Mouse (Mus musculus) telencephalon, adult 2 months (tissue): ENCODE measurements around the gene Agpat3.

ENCODE experiments used
- DNase-seq: peaks from one replicate; pipeline ENCODE4 v3.0.0-alpha.2; 2011; ENCODE audit warnings: low read depth, low spot score

Agpat3 gene

DNA sequence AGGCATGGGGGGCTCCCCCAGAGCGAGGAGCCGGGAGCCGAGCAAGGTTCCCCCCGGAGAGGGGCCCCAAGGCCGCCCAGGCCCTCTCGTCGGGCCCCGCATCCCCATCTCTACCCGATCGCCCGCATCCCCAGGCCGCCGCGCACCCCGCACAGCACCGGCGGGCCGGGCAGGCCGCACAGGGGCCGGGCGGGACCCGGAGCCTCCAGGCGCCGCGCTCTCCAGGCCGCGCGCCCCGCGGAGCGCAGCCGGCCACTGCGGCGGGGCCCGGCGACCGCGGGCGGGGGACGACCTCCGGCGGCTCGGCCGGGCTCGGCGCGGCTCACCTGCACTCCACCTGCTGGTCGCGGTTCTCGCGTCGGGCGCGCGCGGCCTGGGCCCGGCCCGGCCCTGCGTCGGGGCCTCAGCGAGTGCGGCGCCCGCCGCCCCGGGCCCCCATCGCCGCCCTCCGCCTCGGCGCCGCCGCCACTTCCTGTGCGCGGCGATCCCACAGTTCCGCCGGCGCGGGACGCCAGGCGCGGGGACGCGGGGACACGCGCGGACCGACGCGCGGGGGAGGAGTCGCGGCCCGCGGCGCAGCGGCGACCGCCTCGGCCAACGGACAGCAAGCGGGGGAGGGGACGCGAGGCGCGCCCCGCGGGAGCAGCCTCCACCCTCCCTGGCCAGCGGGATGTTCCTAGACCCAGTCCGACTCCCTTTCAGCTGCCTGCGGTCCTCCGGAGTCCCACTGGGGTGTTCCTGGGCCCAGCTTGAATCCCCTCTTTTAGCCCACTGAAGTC, at the start of gene Agpat3:
Gene Agpat3 (minus strand): TSS at position 603 of the 779 bp plus-strand sequence.
- no peak for DNase-seq

DNA sequence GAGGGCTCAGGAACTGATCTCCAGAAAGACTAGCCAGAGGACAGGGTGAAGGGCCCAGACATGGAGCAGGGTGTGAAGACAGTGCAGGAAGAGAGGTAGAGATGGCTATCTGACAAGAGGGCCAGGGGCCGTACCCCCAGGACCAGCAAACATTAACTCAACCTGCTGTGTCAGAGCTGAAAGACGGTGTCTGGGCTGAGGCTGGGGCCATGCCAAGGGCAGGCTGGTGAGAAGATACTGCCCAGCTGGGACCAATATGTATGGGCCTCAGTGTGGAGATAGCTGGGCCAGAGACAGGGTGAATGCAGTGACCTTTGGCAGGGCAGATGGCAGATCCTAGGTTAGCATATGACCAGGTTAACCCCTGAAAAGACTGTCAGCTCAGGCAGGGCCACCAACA, 48.8 kb upstream of the Agpat3 start:
- no peak for DNase-seq

DNA sequence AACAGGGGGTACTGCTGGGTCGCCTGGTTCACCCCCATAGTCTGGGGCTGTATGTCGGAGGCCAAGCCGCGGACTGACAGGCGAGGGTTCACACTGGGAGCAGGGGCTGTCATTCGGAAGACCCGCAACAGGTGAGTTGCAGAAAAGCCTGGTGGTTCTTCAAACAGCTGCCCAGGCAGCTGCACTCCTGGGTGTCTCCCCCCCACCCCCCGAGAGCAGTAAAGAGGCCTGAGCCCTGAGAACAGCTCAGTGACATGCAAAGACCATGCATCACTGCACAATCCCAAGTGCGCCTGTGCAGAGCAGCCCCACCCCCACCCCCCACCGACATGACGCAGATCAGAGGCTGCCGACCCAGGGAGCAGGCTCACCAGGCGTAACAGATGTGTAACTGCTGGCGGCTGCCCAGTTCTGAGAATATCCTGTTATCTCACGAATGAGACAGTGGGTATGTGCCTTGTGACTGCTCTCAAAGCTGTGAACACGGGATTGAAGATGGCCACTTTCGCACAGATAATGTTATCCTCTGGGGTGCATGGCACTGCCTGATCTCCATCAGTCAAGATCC, 46.9 kb upstream of the Agpat3 start:
- no peak for DNase-seq

DNA sequence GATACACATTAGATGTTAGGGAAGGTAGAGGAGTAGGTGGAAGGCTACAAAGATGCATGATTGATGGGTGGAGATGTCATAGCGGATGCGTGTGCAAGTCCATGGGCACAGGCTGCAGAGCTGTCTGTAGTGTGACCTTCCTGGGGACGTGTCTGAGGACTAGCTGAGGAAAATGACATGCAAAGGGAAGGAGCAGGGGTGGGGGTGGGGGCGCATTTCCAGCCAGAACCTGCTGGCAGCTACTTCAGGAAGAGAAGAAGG, 44.3 kb upstream of the Agpat3 start:
- no peak for DNase-seq

DNA sequence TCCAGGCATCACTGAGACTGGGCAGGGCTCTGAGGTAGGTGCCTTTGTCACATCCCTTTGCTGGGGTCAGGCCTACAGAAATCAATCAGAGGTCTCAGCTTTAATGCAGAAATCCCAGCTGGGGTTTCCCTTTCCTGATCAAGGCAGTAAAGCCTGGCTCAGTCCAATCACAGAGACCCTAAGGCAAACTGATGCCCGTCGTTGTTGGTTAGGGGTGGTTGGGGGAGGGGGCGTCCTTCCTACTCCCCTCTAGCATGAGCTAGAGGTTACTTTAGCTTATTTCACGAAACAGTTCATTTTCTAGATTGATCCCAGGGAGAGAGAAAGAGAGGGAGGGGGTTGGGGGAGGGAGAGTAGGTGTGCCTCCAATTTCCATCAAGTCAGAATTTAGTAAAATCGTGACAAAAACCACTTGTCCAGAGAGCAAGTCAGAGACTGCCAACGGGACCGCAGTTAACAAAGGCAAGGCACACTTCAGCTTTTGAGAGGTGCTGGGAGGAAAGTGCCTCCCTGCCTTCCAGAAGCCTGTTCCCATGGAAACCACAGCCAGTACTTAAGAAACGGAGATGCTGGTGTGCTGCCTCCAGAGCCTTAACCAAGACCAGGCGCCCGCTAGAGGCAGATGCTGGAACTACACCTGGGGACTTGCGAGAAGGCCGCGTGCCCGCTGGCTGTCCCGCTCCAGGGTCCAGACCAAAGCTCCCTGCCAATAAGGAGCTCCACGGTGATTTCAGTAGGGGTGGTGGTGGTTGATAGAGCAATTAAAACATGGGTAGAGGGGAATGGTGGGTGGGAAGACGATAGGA, 43.7 kb upstream of the Agpat3 start:
- DNase-seq: peak; percentile 98

DNA sequence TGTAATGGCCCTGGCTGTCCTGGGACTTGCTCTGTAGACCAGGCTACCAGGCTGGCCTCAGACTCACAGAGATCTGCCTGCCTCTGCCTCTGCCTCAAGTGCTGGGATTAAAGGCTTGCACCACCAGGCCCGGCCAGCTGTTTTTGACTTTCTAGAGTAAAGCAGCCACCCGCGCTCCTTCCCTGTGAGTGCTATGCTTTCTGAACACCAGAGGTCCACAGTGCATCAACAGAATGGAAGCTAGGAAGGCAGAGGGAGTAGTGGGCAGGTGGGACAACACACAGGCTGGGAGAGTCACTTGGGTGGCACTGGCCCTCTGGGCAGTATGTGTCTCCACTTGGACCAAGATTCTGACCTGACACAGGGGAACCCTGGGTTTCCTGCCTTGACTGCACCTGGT, 43.1 kb upstream of the Agpat3 start:
- no peak for DNase-seq

DNA sequence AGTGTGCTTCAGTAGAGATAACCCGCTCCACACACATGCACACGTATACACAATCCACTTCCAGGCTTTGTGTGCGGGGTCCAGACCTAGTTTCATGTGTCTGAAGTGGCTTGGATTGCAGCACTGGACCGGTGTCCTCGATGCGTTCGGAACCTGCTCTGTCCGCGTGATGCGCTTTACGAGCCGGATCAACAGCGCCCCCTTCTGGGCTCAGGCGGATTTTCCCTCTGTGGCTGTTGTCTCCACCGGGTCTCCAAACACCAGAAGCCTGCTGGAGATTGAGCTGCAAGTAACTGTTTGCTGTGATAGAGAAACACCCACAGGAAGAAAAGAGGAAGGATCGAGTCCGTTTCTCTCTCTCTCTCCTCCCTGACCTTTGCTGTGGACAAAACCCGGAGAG, 39.8 kb upstream of the Agpat3 start:
- DNase-seq: no peak

DNA sequence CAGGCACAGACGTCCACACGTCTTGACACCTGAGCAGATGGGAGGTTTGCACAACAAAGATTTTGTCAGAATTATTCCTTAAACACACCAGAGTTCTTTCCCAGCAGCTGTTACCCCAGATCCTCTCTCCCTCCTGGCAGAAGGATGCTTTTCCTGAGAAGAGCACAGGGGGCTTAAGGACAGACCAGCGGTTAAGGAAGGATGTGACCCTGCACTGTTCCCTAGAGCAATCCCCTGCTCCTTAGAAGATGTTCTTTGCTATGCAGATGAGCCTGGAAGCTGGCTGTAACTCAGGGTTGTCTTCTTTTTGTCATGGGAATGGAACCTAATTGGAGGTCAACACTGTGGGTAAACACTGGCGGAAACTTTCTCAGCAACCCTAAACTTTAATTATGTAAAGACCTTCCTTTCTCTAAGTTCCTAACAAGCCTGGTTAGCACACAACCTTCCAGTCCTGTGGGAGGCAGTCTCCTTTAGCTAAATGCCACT, 38.7 kb upstream of the Agpat3 start:
- DNase-seq: no peak

DNA sequence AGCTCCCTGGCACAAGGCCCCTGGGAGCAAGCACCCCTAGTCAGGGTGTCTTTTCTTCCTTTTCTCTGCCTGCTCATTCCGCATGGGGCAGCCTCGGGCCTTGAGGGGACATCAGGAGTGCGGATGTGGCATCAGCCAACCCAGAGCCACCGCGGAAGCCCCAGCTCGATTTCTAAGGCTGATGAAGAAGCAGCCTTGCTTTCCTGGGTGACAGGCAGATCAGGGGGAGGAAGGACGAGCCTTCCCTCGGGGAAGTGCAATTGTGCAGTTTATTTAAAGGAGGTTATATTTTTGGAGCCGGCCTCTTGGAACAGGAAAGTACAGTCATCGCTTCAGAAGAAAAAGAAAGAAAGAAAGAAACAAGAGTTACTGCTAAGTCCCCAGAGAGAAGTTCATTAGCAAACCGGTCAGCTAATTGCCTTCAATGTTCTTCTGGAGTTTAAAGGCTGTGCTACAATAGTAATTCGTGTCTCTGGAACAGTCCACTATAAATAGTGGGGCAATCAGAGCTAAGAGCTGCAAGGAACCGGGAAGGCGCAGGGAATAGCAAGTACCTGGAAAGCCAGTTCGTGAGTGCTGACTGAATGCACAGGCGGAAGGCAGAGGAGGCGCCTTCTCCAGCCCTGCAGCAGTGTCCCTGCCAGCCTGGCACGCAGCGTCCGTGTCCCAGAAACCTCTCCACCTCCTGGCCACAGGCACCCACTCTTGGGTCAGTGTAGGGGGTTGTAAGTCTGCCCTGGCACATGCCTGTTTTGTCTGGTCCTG, 36.1 kb upstream of the Agpat3 start:
- peak; percentile 77 for DNase-seq

DNA sequence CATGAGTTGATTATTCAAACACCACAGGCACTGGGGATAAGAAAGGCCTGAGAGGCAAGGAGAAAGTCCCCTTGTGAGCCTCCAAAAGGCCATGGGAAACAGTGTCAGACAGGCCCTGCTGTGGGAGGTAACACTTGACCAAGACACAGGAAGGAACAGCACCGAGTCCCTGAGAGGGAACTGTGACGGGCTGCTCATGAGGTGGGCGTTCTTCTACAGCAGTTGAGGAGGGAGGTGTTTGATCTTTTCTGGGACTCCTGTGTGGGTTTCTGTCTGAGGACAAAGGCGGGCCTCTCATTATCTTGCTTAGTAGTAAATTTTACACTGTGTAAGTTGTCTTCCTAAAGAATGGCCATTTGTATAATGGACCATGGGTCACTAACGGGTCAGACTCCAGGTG, 33.2 kb upstream of the Agpat3 start:
- peak; percentile 69 for DNase-seq

DNA sequence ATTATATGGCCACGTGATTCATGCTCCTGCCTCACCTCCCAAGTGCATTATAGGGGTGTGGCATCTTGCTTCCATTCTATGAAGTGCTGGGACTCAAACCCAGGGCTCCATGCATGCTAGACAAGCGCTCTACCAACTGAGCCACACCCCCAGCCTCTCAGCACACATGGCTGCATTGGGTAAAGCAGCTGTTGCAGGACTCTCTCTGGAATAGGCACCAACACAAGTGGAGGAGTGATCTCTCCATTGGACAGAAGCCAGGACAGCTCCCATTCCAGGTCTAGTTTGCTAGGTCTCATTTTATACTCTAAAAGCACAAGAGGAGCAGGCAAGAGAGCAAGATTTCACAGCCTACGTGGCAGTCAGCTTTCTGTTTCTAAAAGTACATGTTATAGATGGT, 31.3 kb upstream of the Agpat3 start:
- DNase-seq: no peak

DNA sequence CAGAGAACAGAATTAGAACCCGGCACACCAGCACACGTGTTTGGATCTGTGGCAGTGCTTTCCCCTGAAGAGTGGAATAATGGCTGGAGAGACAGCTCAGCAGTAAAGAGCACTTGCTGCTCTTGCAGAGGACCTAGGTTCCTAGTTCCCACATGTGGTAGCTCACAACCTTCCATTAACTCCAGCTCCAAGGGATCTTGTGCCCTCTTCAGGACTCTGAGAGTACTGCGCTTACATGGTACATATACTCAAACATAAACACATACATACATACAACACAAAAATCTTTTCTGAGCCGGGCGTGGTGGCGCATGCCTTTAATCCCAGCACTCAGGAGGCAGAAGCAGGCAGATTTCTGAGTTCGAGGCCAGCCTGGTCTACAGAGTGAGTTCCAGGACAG, 26.2 kb upstream of the Agpat3 start:
- DNase-seq: no peak

DNA sequence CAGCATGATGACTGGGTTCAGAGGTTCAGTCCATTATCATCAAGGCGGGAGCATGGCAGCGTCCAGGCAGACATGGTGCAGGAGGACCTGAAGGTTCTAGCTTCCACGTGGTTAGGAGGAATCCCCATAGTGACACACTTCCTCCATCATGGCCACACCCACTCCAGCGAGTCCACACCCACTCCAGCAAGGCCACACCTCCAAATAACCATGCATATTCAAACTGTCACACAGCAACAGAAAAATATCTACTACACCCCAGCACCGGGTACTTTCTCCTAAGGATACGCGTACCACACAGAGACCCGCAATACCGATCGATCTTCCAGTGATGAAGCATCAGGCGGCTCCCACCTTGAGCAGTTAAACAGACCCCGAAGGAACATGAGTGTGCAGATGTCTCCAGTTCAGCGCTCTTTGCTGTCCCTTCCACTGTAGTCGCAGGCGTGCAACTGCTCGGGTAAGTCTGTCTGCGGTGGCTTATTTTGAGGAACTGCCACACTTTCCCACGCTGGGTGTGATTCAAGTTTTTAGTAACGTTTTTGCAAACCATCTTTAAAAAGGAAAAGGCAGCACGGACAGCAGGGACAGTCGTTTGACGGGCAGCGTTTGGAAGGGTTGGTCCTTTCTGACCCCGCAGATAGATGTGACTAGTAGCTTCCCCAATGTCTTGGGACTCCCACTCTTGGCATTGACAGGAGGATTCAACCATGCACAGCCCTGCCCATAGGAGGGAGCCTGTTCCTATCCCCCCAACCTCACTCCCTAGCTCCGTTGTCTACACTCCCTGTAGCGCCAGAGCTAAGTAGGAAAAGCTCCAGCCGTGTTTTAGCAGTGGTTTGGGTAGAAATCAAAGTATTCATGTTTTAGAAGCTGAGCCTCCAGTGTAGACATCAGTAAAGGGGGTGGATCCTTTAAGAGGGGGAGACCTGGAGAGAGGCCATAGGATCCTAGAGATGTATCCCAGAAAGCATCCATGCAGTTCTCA, 20.7 kb upstream of the Agpat3 start:
- peak; percentile 79 for DNase-seq

DNA sequence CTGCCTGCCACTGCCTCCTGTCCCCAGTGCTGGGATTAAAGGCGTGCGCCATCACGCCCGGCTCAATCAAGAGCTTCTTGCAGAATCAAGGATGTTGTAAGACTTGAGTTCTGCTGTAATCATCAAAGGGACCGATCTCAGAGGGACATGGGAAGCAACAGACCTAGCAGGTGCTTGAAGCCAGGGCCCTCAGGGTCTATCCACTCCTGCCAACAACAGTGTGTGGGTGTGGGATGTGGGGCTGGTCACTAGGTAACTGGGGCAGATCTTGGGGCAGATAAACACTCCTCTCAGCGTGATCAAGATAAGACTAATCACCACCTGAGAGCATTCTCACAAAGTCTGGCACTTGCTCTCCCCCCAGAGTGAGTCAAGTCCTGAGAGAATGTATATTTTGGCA, 19.5 kb upstream of the Agpat3 start:
- DNase-seq: no peak

DNA sequence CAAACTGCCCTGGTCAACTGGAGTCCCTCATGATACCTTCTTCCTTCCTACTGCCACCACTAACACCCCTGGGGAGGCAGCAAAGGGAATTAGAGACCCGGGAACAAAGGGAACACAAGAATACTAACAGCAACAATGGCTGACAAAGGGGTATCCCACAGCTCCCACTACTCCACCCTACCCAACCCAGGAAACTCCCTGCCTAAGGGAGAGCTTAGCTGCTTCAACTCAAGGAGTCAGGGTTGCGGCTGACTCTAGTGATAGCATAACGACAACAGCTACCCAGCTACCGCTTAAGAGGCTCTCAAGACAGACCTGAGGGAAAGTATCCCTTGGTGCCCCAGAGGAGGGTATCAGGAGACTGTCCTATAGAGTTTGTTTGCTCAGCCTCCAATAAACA, 15.3 kb upstream of the Agpat3 start:
- no peak for DNase-seq

DNA sequence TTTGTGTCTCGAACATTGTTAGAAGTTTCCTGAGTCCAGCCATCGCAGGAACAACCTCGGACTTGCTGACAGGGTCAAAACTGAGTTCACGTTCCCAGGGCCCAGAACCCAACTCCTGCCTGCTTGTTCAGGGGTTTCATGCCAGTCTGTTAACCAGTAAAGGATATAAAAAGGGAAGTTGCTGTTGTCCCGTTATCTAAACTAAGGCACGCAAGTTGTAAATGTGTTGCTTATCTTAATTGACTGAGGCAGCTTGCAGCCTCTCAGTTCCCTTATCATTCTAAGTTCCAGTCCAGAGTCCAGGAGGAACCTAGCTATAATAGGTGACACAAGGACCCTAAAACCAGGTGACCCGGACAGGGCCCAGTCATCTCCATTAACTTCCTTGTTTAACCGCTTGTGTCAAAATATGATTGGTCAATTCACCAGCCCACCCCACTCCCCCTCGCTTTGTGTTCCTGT, 14.6 kb upstream of the Agpat3 start:
- DNase-seq: no peak

DNA sequence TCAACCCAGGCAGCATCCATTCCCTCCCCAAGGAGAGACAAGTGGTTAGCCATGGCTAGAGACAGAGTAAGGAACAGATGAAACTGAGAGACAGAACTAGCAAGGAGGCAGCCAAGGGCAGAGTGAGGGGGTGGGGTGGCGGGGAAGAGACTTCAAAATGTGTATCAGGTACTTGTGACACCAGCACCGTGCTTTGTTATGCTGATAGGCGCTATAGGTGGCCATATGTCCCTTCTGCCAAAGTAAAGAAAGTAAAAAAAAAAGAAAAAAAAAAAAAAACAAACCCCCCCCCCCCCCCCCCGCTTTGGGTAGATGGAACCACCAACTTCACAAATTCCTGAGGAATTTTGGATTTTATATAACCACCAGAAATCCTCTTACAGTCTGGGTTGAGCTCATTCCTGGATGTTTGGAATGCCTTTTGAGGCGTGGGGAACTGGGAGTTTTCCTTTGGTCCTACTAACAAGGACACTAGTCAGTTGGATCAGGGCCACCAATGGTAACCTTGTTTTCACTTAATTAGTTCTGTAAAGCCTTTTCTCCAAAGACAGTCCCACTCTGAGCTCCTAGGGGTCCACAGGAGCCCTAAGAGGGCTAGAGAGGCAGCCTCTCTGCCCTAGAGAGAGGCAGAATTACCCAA, 14.0 kb upstream of the Agpat3 start:
- no peak for DNase-seq

DNA sequence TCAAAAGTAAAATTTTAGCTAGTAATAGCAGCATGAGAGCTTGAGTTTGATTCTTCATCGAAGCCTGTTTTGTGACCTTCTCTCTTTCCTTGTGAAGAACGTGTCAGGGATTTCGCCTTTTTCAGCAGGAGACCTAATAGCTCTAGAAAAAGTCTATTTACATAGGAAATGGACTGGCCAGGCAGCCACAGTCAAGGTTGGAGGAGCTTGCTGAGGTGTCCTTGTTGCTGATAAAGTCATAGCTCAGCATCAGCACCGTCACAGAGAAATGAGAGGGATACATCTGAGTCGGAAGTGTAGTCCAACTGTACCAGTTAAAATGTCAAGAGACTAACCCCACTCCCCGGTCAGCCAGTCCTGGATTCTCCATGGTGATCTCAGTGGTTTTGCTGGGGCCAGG, 13.3 kb upstream of the Agpat3 start:
- DNase-seq: no peak

DNA sequence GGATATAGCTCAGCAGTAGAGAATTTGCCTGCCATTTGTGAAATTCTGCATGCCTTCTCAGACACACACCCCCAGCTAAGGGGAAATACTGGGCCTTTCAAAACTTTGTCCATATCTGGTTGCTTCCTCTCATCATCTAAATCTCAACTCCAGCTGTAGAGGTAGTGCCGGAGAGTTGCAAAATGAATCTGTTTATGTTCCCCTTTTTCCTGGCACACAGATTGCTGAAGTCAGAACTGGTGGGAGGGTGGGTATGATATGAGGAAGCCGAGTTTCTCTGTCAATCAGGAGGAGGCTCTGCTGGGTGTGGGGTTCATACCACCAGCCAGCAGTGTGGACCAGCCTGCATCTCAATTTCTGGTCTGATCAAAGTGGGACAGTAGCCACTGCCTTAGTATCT, 11.8 kb upstream of the Agpat3 start:
- DNase-seq: no peak

DNA sequence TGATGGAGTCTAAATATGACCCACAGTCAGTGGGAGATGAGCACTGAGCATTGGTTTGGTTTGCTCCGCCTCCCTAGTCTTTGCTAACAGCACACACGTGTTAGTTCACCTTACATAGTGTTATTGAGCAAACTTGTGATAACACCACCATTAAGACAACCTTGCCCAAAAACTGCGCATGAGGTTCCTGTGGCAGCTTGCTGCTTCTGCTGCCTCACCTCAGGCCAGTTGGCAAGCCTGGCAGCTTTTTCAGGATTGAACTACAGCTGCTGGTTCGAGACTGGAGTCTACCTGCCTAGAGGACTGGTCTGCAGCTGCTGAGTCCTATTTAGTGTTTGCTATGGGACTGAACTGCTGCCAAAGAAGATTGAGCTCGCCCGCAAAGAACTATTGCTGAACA, 11.1 kb upstream of the Agpat3 start:
- DNase-seq: no peak
